Mouse (Mus musculus): ENCODE measurements around the gene Arid5b.
A peak's percentile ranks its signal among the peaks of the same experiment; 100 is the strongest.

The Arid5b gene

DNA sequence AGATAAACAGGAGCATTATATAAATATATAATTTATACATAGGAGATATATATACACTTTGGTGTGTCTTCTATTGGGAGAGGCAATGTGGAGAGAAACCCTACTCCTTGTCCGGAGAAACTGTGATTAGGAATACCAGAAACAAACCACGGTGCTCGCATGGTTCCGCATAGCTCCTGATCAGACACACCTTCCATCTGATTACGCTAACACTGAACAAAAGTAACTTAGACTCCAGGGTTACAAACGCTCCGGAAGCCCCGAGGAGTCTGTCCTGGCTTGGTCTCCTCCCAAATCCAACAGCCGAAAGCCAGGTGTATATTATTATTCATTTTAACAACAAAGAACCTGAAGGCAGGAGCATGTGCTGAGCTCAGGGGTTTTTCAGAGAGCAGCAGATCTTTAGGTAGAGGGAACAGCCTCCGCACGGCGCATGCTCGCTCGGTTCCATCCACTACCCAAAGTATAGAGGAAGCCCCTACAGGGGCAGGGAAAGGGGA is 41.5 kb downstream of the Arid5b start:
- no peak for DNase-seq (ENCODE audit: low spot score in 2 of 2)

DNA sequence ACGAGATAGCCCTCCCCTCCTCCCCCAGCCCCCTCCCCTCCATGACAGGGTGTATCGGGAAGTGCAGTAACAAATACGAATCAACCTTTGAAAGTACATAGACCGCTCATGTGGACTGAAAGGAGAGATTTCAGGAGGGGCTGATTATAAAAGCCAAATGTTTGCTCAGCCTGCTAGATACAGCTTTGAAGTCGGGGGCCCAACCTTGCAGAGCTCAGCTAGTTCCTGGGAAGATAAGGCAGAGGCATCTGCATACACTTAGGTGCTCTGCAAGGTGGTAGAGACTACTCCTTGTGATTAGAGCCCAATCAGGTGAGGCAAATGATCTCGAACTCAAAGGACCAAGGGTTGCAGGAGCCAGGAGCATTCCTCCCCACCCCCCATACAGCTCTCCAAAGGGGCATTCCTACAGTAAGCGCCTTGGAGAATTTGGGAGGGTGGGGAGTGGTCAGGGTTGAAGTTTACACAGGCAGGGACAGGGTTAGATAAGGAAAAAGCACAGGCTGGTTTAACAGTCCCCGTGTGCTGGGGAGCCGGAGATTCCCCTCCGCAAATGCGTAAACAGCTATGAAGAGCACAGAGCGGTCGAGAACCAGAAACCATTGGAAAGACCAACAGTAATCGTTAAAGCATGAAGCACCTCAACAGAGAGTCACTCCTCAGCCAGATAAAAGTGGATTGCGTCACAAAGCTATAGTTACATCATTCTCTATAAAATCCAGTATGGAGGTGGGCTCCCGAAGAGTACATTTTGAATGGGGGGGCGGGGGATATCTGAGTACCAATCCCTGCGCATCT is 47.0 kb downstream of the Arid5b start:
- no peak for DNase-seq (ENCODE audit: low spot score in 2 of 2)

DNA sequence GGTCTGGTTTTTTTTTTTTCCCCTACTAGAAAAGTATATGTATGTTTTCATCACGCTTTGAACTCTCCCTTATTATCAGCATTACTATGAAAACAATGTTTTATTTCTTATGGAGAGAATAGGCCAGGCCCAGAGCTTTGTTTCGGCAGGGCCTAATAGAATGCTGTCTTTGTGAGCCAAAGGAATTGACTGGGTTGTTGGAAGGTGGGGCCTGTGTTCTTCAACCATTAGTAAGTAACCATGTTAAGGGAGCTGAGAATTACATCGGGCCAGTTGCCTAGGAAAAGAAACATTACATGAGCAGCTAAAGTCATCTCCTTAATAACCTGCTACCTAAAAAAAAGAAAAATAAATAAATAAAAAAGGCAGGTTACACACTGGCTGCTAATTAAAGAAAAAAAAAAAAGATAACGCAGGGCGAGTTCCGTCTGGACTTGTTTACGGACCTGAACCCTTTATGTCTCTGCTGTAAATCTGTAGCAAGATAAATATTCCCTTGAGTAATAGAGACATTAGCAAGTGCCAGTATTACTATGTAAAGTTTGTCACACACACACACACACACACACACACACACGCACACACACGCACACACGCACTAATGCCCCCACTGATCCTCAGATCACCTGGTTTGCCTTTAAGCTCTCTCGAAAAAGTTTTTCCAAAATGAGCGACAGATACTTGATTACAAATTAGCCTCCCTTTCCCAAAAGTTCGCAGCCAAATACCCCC is 47.7 kb downstream of the Arid5b start:
- no peak for DNase-seq (ENCODE audit: low spot score in 2 of 2)

DNA sequence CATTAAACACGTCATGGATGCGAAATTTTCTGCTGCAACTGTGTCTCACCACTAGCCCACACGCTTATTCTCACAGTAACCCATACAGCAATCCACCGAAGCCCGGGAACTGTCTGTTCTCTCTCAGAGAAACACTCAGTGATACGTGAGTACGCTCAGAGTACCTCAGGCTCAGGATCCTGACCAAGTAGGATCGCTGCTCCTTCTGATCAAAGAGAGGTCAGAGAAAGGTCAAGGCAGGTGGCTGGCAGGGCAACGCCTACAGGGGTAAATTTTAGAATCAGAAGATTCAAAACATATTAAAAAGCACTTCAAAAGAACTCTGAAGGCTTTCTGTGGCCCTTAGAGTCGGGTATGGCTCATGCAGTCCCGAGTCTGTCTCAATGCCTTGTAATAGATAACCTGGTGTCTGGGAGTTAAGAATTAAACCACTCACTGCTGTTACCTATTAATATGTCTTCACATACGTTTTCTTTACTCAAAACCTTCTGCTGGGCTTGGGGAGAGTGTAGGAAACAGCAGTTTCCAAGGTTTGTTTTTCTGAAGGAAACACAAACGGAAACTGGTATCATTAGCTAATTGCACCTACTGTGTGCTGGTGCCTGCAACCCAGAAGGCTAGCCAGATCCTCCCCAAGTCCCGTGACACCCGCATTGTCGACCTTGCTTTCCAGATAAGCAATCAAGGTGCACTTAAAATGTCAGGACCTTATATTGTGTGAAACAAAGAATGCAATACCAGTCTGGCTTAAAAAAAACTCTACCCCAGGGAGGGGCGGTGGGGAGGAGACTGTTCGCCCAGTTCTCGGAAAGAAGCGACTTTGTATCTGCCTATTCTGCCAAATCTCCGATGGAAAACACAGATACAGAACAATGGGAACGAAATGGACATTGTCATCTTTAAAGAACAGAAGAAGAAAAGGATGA is 48.6 kb downstream of the Arid5b start:
- no peak for DNase-seq (ENCODE audit: low spot score in 2 of 2)

DNA sequence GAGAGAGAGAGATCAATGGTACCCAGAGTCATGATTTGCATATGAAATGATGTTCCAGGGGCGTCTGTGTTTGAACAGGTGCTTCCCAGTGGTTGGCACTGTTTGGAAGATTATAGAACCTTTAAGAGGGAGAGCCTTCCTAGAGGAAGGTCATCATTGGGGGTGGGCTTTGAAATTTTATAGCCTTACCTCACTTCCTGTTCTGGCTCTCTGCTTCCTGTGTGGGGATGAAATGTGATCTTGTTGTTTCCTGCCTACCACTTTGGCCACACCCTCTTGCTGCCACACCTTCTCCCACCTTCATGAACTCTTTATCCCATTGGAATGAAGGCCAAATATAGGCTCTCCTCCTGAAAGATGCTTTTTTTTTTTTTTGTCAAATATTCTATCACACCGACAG is 55.9 kb downstream of the Arid5b start:
- DNase-seq (ENCODE audit: low spot score in 2 of 2) = no peak

DNA sequence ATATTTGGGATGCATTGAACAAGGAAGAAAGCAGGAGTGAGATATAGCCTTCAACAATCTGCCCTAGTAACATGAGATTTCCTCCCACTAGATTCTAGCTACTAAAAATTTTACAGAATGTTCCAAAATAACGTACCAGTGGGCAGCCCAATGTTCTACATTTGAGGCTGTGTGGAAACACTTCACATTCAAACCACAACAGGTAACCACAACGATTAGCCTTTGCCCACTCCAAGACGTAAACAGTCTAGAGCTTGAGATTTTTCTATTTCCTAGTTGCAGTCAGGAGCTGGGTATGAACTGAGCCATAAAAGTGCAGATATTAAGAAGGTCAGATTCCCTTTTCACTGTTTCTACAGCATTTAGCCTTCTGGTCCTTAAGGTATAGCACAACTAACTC is 56.5 kb downstream of the Arid5b start:
- DNase-seq (ENCODE audit: low spot score in 2 of 2) = no peak

DNA sequence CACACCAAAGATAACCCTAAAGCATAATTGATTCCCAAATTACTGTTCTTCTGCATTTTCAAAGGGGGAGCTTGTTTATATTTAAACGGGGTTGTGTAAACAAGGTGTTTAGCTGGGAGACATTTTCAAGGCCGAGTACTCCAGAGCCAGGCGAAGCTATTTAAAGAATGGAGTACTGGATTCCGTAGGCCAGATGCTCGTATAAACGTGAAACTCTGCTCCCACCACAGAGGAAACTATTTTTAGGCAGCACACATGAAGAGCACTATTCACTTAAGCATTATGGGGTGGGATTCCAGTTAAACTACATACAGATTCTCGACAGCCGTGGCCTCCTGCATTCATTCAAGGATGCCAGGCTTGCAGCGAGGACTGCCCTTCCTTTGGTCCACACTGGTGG is 59.2 kb downstream of the Arid5b start:
- no peak for DNase-seq (ENCODE audit: low spot score in 2 of 2)

DNA sequence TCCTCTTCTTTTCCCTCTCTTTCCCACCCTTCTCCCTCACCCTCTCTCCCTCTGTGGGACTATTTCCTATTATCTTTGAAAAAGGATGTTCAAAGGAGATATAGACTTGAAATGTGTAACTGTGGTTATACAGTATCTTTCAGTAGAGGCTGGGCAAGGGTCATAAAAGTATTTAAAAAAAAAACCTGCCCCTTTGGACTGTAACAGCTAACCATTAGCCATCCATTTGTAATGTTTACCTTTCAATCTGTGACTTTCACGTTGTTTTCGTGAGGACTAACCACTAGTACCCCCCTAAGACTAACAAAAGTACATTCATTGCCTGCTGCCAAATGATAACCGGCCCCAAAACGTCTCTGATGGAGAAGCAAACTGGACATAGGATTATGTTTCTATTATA is 59.9 kb downstream of the Arid5b start:
- DNase-seq (ENCODE audit: low spot score in 2 of 2) = no peak

DNA sequence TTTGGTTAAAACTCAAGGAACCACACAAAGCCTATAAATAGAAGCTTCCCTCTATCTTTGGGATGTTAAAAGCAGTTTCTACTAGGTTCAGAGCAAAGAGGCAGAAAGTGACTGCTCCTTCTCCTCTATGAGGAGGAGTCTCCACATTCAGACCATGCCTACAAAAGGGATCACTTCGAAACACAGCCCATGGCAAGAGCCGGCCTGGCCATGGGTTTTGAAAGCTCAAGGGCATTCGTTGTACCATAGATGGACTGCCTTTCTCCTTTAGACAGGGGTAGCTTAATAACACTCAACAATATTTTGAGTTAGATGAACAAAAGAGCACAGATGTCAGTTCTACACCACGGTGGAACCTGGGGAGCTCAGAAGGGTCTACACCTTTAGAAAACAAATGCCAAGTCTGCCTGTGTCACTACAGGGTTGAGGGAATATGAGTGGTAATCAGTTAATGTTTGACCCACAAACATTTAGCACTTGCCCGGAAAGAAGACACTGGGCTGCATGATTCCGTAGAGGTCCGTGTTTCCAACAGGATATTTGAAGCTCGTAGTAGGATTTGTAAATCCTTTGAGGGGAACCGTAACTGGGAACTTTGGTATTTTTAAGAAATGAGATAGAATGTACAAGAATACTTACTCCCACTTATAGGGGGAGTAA is 63.6 kb downstream of the Arid5b start:
- DNase-seq (ENCODE audit: low spot score in 2 of 2) = no peak

DNA sequence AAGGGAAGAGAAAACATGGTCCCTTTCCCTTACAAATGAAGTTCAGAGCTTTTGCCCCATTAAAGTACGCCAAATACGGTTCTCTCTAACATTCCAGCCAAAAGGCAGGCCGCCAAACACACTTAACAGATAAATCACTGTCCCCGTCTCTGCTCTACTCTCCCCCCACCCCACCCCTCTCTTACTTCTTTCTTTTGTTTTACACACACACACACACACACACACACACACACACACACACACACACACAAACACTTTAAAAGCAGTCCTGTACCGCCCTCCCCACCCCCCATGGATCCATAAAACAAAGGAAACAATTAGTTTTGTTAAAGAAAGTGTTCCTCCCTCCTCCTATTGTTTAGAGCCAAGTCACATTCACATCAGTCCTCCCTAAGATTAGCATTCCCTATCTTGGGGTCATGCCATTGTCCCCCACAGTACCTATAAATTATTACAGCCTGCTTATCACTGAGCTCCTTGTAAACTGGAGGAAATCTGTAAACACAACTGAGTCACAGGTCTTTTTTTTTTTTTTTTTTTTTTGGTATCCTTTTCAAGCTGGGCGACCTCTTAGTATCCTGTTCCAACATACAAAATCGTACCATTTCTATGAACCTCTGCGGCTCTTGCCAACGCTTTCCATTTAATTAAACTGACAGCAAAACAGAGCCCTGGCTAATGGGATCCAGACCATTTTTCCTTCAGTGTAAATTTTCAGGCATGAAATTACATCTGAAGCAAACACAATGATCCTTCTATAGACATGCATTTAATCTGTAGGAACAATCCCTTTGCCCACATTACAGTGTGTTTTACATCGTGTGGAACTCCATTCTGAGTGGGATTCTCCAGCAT is 66.3 kb downstream of the Arid5b start:
- peak in 1 of 2 experiments; percentile 38 for DNase-seq (ENCODE audit: low spot score in 2 of 2)

DNA sequence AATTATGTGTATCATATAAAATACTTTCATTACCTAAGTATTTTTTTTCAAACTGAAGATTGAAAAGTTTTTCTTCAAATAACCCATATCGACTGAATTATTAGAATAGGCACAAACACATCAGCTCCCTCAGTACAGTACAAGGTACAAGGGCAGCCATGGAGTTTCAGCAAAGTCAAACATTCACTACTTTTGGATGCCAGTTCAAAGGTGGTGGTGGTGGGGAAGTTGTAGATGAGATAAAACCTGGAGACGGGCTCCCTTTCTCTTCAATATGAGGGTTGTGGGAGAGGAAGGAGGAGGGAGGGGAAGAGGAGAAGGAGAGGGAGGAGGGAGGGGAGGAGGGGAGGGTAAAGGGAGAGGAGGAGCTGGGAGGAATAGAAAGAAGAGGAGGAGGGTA is 67.0 kb downstream of the Arid5b start:
- DNase-seq (ENCODE audit: low spot score in 2 of 2) = no peak

DNA sequence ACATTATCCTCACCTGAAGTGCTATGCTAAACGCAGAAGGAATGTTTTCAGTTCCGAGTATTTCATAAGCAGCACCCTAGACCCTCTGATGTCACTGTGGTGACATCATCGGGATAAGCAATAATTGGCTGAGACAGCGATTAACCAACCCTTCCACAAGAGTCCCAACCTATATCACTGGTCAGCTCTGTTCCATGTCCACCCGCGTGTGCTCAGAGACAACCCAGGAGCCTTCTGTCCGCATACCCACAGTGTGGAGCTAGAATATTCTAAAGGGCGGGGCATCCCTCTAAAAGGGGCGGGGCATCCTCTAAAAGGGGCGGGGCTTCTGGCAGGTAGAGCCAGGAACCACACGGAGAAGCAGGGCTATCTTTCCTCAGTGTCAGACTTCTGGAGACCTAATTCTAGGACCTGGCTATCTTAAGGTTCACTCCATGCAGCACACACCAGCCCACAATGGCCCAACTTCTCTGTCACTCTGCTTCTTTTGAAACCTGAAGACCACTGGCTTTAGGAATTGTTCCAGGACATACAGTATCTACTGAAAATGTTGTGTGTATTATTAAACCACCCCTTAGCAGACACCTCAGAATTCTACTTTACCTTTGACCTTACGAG is 68.4 kb downstream of the Arid5b start:
- DNase-seq (ENCODE audit: low spot score in 2 of 2) = no peak

DNA sequence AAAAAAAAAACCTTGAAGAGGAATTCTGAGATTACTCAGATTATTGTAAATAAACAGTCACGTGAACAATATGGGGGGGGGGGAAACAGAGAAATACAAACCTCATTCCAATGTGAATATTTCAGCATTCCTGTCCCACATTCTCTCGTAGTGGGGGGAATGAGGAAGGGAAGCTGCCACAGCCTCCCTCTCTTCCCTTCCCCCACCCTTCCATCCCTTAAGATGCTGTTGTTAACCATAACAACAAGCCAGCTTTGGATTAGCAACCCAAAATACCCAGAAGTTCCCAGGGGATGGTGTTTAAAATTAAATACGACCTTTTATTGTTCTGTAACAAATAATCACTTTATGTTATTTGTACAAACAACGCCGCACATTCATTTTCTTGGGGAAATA is 69.9 kb downstream of the Arid5b start:
- DNase-seq (ENCODE audit: low spot score in 2 of 2) = no peak

DNA sequence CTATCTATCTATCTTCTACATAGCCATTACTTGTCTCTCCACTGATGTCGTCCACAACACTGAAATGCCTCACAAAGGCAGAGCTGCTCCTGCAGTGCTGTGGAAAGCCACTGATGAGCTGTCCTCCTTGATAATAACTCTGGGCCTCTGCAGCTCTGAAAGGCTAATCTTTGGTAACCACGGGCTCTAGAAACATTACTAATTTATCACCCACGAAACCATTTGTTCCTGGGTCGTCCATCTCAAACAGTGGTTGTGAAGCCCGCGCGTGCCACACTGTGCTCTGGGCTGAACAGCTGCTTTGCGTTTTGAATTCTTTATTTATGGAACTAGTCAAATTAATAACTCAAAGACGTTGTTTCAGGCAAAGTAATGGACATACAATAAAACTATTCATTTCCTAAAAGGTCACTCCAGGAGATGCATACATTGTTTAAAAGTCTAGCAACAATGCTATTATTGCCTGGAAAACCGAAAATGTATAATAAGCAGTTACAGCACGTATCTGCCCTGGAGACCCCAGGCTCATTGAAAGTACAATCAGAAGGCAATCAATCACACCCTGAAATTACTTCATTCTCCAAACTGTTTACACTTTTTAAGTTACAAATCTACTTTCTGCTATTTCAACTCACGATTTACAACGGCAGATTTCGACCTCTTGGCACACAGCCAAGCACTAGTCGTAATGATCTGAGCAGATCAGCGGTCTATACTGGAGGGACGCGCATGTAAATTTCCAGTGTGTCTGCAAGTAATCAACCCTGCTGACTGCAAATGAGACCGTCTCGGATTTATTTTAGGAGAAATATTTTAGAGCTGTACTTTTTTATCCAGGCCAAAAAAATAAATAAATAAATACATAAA is 70.5 kb downstream of the Arid5b start:
- peak; percentile 45 to 63 for DNase-seq (ENCODE audit: low spot score in 2 of 2)

DNA sequence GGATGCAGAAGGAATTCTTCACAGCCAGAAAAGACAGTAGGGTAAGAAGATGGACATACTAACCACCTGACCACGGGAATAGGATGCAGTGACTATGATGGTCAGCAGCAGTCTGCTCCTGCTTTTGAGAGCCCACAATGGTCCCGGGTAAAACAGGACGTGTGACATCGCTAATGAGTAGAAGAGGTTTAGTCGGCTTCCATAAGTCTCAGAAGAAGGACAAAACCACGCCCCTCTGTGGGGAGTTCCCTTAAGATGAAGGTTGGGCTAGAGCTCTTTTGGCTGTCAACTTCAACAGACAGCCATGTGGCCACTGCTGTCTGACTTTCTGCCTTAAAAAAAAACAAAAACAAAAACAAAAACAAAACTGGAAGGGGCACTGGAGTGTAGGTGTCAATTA is 74.1 kb downstream of the Arid5b start:
- DNase-seq (ENCODE audit: low spot score in 2 of 2) = no peak

DNA sequence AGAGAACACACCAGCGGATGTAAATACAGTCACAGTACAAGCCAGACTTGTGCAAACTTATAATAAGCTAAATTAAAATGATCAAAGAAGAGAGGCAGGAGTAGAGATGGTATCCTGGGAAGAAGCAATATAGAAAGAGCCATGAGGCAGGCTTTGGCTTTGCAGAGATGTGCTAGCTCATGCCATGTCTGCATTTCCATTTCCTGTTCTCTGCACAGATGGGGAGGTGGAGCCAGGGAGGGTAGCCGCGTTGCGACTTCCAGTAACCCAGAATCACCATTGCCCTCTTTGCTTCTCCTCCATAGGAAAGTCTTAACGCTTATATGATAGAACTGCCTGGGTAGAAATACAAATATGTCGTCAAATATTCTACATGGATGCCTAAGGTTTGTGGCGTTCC is 74.7 kb downstream of the Arid5b start:
- no peak for DNase-seq (ENCODE audit: low spot score in 2 of 2)

DNA sequence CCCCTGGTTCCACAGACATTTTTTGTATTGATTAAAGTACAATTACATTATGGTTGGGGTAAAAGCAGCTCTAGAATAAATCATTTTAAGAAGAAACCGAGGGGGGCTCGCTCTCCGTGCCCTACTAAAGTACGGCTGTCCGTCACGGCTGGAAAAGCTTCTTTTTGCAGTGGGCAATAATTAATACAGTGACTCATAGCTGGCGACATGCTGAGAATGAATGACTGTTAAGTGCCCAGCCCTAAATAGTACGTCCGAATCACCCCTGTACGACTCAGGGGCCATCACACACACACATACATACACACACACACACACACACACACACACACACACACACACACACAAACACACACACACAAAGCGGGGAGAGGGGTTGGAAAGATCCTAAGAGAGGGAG is 75.2 kb downstream of the Arid5b start:
- DNase-seq (ENCODE audit: low spot score in 2 of 2) = no peak

DNA sequence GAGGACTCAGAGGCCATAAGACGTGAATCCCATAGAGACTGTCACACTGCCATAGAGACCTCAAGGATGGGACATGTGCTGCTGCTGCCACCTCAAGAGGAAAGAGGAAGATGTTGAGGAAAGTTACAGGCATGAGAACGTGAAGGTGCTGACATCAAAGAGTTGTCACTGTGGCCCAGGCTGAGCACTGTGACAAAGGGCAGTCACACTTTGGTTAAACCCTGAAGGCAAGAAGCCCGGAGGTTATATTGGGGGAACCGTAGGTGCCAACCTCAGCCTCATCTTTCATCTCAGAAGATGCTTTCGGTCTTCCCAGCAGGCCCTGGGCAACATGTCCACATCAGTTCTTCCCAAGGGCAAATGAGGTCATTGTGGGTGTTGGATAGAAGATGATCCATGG is 79.1 kb downstream of the Arid5b start:
- DNase-seq (ENCODE audit: low spot score in 2 of 2) = no peak

DNA sequence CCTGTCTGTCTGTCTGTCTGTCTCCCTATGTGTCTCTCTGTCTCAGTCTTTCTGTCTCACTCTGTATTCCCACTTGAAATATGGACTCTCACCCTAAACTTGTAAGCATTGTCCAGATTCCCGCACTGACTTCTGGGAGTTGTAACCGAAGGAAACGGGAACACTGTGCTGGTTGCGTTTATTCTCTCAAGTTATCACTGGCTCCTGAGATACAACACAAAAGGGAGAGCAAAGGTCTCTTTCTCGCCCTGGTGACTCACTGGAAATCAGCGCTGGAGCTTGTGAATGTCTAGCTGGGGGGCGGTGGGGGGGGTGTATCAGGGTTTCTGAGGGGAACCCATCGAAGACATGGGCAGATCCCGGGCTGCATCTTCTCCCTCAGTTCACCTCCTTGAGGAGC is 82.2 kb downstream of the Arid5b start:
- no peak for DNase-seq (ENCODE audit: low spot score in 2 of 2)
